Mouse (Mus musculus) fat pad, adult 2 months (tissue): ENCODE measurements around the gene Pex6.

Experiments used
- DNase-seq: peaks from one replicate; pipeline ENCODE4 v3.0.0-alpha.2; 2011; ENCODE audit warnings: low read depth, low spot score; ENCODE audit errors: extremely low read depth

Gene Pex6

GRCm38 (mm10) chr17:46710959-46711597, at the start of gene Pex6:
Gene Pex6 (plus strand): TSS chr17:46711463.
- DNase-seq, result no peak

GRCm38 (mm10) chr17:46661981-46662380, 49.3 kb upstream of the Pex6 start:
- DNase-seq, result no peak

- DNase-seq, result no peak
These were observed 48.5 kb upstream of the Pex6 start for GRCm38 (mm10) chr17:46662730-46663129.

- no peak for DNase-seq
These were observed 43.6 kb upstream of the Pex6 start for GRCm38 (mm10) chr17:46667712-46668111.

GRCm38 (mm10) chr17:46669911-46670310, 41.4 kb upstream of the Pex6 start:
- no peak for DNase-seq

- DNase-seq, result peak; percentile 43
These were observed 37.3 kb upstream of the Pex6 start, which contains the start of gene Rrp36 for GRCm38 (mm10) chr17:46673850-46674529. Gene Rrp36 (minus strand): TSS chr17:46674352.

GRCm38 (mm10) chr17:46674530-46675283, 36.6 kb upstream of the Pex6 start:
- no peak for DNase-seq

GRCm38 (mm10) chr17:46678416-46678815, 32.8 kb upstream of the Pex6 start, which contains the start of gene Mea1:
Gene Mea1 (plus strand): TSS chr17:46678793.
- DNase-seq, result no peak

GRCm38 (mm10) chr17:46678911-46679310, 32.4 kb upstream of the Pex6 start:
- no peak for DNase-seq

- DNase-seq, result no peak
These were observed 31.2 kb upstream of the Pex6 start for GRCm38 (mm10) chr17:46679843-46680759.

GRCm38 (mm10) chr17:46680760-46681373, 30.4 kb upstream of the Pex6 start, which contains the start of gene Klhdc3:
Gene Klhdc3 (minus strand): TSS chr17:46680914.
- DNase-seq, result peak; percentile 68

- DNase-seq, result no peak
These were observed 29.7 kb upstream of the Pex6 start for GRCm38 (mm10) chr17:46681466-46682118.

GRCm38 (mm10) chr17:46682654-46683389, 28.4 kb upstream of the Pex6 start:
- no peak for DNase-seq

- no peak for DNase-seq
These were observed 25.4 kb upstream of the Pex6 start for GRCm38 (mm10) chr17:46685913-46686312.

GRCm38 (mm10) chr17:46690665-46691064, 20.6 kb upstream of the Pex6 start:
- no peak for DNase-seq

GRCm38 (mm10) chr17:46691390-46691789, 19.9 kb upstream of the Pex6 start:
- no peak for DNase-seq

GRCm38 (mm10) chr17:46694517-46695063, 16.7 kb upstream of the Pex6 start:
- DNase-seq, result no peak

GRCm38 (mm10) chr17:46698515-46698914, 12.7 kb upstream of the Pex6 start:
- DNase-seq, result no peak

GRCm38 (mm10) chr17:46699245-46699644, 12.0 kb upstream of the Pex6 start:
- DNase-seq, result no peak
